Mouse (Mus musculus) MEL-GATA-1-ER (cell line): ENCODE results near the gene Slc10a6.

Experiments used
- DNase-seq: peaks from one replicate; pipeline ENCODE4 v3.0.0-alpha.2; 2012; ENCODE audit warnings: low read depth; ENCODE audit errors: extremely low read depth

Slc10a6 gene

DNA sequence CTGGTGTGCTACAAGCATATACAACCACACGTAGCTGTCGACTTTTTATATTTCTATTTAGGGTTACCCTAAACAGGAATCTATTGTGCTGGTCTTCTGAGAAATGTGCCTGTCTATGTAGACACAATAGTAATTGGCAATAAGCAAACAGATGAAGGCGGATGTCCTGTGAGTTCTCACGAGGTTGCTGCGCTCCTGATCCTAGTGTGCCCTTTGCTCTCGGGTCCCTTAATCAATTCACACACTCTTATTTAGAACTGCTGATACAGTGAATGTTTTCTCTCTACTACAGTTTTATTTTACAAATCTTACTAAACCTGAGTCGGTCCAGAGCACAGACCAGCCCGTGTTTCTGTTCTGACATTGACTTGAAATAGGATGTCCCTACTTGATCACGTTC is 68.7 kb downstream of the Slc10a6 start:
- no peak for DNase-seq
